Mouse (Mus musculus) hindlimb bud, embryonic 11.5 days (tissue): Measurements from ENCODE around the gene Mypop.

Experiments used
- DNase-seq: peaks from one replicate; pipeline ENCODE4 v3.0.0-alpha.2; 2012; ENCODE audit warnings: low read depth, low spot score; ENCODE audit errors: extremely low spot score

Mypop gene

GRCm38 (mm10) chr7:18990601-18991295, at the start of gene Mypop:
Gene Mypop, plus strand, starts transcription at chr7:18991245.
- DNase-seq: peak; percentile 100

- DNase-seq: no peak
These were observed 48.7 kb upstream of the Mypop start for GRCm38 (mm10) chr7:18942376-18942775.

- DNase-seq: no peak
These were observed 48.2 kb upstream of the Mypop start for GRCm38 (mm10) chr7:18942815-18943214.

- DNase-seq: no peak
These were observed 42.9 kb upstream of the Mypop start for GRCm38 (mm10) chr7:18948151-18948550.

- DNase-seq: no peak
These were observed 41.1 kb upstream of the Mypop start for GRCm38 (mm10) chr7:18949781-18950522.

- DNase-seq: no peak
These were observed 40.3 kb upstream of the Mypop start for GRCm38 (mm10) chr7:18950523-18951315.

- DNase-seq: peak; percentile 1
These were observed 39.6 kb upstream of the Mypop start for GRCm38 (mm10) chr7:18951397-18951796.

GRCm38 (mm10) chr7:18957569-18958383, 33.3 kb upstream of the Mypop start:
- DNase-seq: no peak

GRCm38 (mm10) chr7:18958384-18958766, 32.7 kb upstream of the Mypop start:
- no peak for DNase-seq

- DNase-seq: no peak
These were observed 31.6 kb upstream of the Mypop start for GRCm38 (mm10) chr7:18959446-18959845.

- DNase-seq: no peak
These were observed 28.8 kb upstream of the Mypop start for GRCm38 (mm10) chr7:18962171-18962792.

- DNase-seq: no peak
These were observed 28.2 kb upstream of the Mypop start for GRCm38 (mm10) chr7:18962795-18963194.

GRCm38 (mm10) chr7:18963294-18963843, 27.7 kb upstream of the Mypop start:
- DNase-seq: no peak

GRCm38 (mm10) chr7:18965312-18965711, 25.7 kb upstream of the Mypop start:
- DNase-seq: no peak

- DNase-seq: no peak
These were observed 23.4 kb upstream of the Mypop start for GRCm38 (mm10) chr7:18967603-18968002.

GRCm38 (mm10) chr7:18970956-18971355, 20.1 kb upstream of the Mypop start:
- DNase-seq: no peak

GRCm38 (mm10) chr7:18978381-18978780, 12.7 kb upstream of the Mypop start:
- DNase-seq: no peak

- no peak for DNase-seq
These were observed 4.5 kb upstream of the Mypop start for GRCm38 (mm10) chr7:18986503-18986902.

GRCm38 (mm10) chr7:18987100-18987499, 3.9 kb upstream of the Mypop start, which contains the start of gene Nanos2:
Gene Nanos2, plus strand, starts transcription at chr7:18987400.
- DNase-seq: no peak

GRCm38 (mm10) chr7:18987747-18988146, 3.3 kb upstream of the Mypop start:
- DNase-seq: no peak
